Comparison of ENCODE assay signal across 22 mouse cellular contexts in genomic region chr4:104120108-104120507, GRCm38 (mm10).
"Had no signal": no experiment of that assay in that cellular context is flagged by ENCODE, and none has a peak within 500 bp of the region (broad histone marks: within the 10 kb centered on the region; RNA-seq: fewer than 3 reads in every experiment).

No protein-coding gene starts in this region.

- ATAC-seq: hindbrain, embryonic 16.5 days; hindbrain, postnatal 0 days; inflammation-experienced regulatory T-cells, adult 6 months; intestine, embryonic 15.5 days; intestine, embryonic 16.5 days; intestine, postnatal 0 days had no signal

- DNase-seq: heart, postnatal 10 days; heart, postnatal 14 days; heart, postnatal 36 days; heart, postnatal 4 days; kidney, adult 11 months; kidney, adult 18-20 months; kidney, adult 2 months; kidney, adult 8-10 months; kidney, adult 9 months; kidney, postnatal 10 days; kidney, postnatal 14 days; kidney, postnatal 25 days; kidney, postnatal 36 days; kidney, postnatal 4 days; layer of hippocampus, adult 9-11 months; layer of hippocampus, postnatal 36 days had no signal
